Mouse (Mus musculus) macrophage (primary cell): Measurements from ENCODE around the gene Dock3. TPM values are rescaled to one million over a fixed set of nuclear protein-coding genes. Genes with fewer than 3 reads are reported as not detected.

Experiments used
- H3K27ac ChIP-seq: fragments of 350-480 bp; formaldehyde crosslinking; 2 replicates; pipeline ENCODE4 v1.9.0; 2021
- H3K36me3 ChIP-seq: fragments of 350-480 bp; formaldehyde crosslinking; 2 replicates; pipeline ENCODE4 v1.9.0; 2021; ENCODE audit errors: inconsistent target
- H3K4me3 ChIP-seq: fragments of 350-480 bp; formaldehyde crosslinking; 2 replicates; pipeline ENCODE4 v1.9.0; 2021; ENCODE audit errors: inconsistent target
- H3K79me2 ChIP-seq: fragments of 350-480 bp; formaldehyde crosslinking; 2 replicates; pipeline ENCODE4 v1.9.0; 2021; ENCODE audit errors: inconsistent target
- WGBS: methylation state at CpG from one replicate; pipeline ENCODE4 v1.1.7; 2026; ENCODE audit warnings: inconsistent platforms; ENCODE audit not compliant: missing documents; 5-methylcytosine and 5-hydroxymethylcytosine counted together
- polyA plus RNA-seq: library from polyadenylated mRNA; stranded (reverse); fragments of 250-400 nt; gene quantifications from 3 replicates; pipeline ENCODE4 v1.2.4, GENCODE M21; 2018; ENCODE audit warnings: inconsistent platforms

Gene Dock3
- polyA plus RNA-seq, 1 experiment from 2014 or later: 32.2 TPM

GRCm38 (mm10) chr9:107087531-107087930 lies 144.2 kb downstream of the Dock3 start:
- Histone ChIP-seq H3K36me3 (no peaks in the 10 kb centered on the region), H3K27ac (no peak overlapping the region), H3K4me3 (no peak overlapping the region), H3K79me2 (no peaks in the 10 kb centered on the region)
- no CpG with 5 or more reads among the region's 2 CpGs for WGBS

- Histone ChIP-seq H3K4me3 (no peak overlapping the region), H3K79me2 (no peaks in the 10 kb centered on the region), H3K36me3 (no peaks in the 10 kb centered on the region), H3K27ac (no peak overlapping the region)
- 100% methylated on average over 2 of the region's 2 CpGs for WGBS
Measured at GRCm38 (mm10) chr9:107037947-107038346, 193.8 kb downstream of the Dock3 start.

- Histone ChIP-seq H3K27ac (no peak overlapping the region), H3K79me2 (no peaks in the 10 kb centered on the region), H3K4me3 (no peak overlapping the region), H3K36me3 (no peaks in the 10 kb centered on the region)
- WGBS: 92% methylated on average over 2 of the region's 2 CpGs
Measured at GRCm38 (mm10) chr9:107027586-107027985, 204.1 kb downstream of the Dock3 start.

- H3K36me3 ChIP-seq: no peaks in the 10 kb centered on the region
- 95% methylated on average over 4 of the region's 4 CpGs for WGBS
- no peaks in the 10 kb centered on the region for H3K79me2 ChIP-seq
- H3K27ac ChIP-seq: no peak overlapping the region
- H3K4me3 ChIP-seq: no peak overlapping the region
Measured at GRCm38 (mm10) chr9:107009841-107010240, 221.9 kb downstream of the Dock3 start.

- H3K79me2 ChIP-seq: no peaks in the 10 kb centered on the region
- no peak overlapping the region for H3K27ac ChIP-seq
- no peak overlapping the region for H3K4me3 ChIP-seq
- 96% methylated on average over 2 of the region's 2 CpGs for WGBS
- no peaks in the 10 kb centered on the region for H3K36me3 ChIP-seq
Measured at GRCm38 (mm10) chr9:107003187-107003586, 228.5 kb downstream of the Dock3 start.

GRCm38 (mm10) chr9:106970742-106971141 lies 261.0 kb downstream of the Dock3 start:
- WGBS: 46% methylated on average over 2 of the region's 3 CpGs
- H3K4me3 ChIP-seq: no peak overlapping the region
- no peaks in the 10 kb centered on the region for H3K79me2 ChIP-seq
- no peaks in the 10 kb centered on the region for H3K36me3 ChIP-seq
- no peak overlapping the region for H3K27ac ChIP-seq

- H3K36me3 ChIP-seq: no peaks in the 10 kb centered on the region
- no peak overlapping the region for H3K4me3 ChIP-seq
- H3K27ac ChIP-seq: no peak overlapping the region
- WGBS: 63% methylated on average over 1 of the region's 1 CpGs
- no peaks in the 10 kb centered on the region for H3K79me2 ChIP-seq
Measured at GRCm38 (mm10) chr9:106958452-106958851, 273.3 kb downstream of the Dock3 start.

GRCm38 (mm10) chr9:106955486-106955885 lies 276.2 kb downstream of the Dock3 start:
- Histone ChIP-seq H3K79me2 (no peaks in the 10 kb centered on the region), H3K36me3 (no peaks in the 10 kb centered on the region), H3K4me3 (no peak overlapping the region), H3K27ac (no peak overlapping the region)

- Histone ChIP-seq H3K4me3 (no peak overlapping the region), H3K36me3 (no peaks in the 10 kb centered on the region), H3K27ac (no peak overlapping the region), H3K79me2 (no peaks in the 10 kb centered on the region)
- 100% methylated on average over 1 of the region's 1 CpGs for WGBS
Measured at GRCm38 (mm10) chr9:106934998-106935397, 296.7 kb downstream of the Dock3 start.

GRCm38 (mm10) chr9:106914878-106915277 lies 316.8 kb downstream of the Dock3 start:
- 90% methylated on average over 6 of the region's 6 CpGs for WGBS
- H3K4me3 ChIP-seq: no peak overlapping the region
- no peaks in the 10 kb centered on the region for H3K79me2 ChIP-seq
- no peaks in the 10 kb centered on the region for H3K36me3 ChIP-seq
- no peak overlapping the region for H3K27ac ChIP-seq

GRCm38 (mm10) chr9:106913759-106914158 lies 317.9 kb downstream of the Dock3 start:
- no peak overlapping the region for H3K27ac ChIP-seq
- H3K36me3 ChIP-seq: no peaks in the 10 kb centered on the region
- H3K79me2 ChIP-seq: no peaks in the 10 kb centered on the region
- H3K4me3 ChIP-seq: no peak overlapping the region
- WGBS: 32% methylated on average over 1 of the region's 1 CpGs

GRCm38 (mm10) chr9:106911624-106912023 lies 320.1 kb downstream of the Dock3 start:
- WGBS: 88% methylated on average over 1 of the region's 1 CpGs
- H3K4me3 ChIP-seq: no peak overlapping the region
- no peaks in the 10 kb centered on the region for H3K79me2 ChIP-seq

GRCm38 (mm10) chr9:106908715-106909114 lies 323.0 kb downstream of the Dock3 start:
- WGBS: 3% methylated on average over 5 of the region's 5 CpGs
- Histone ChIP-seq H3K79me2 (no peaks in the 10 kb centered on the region), H3K27ac (peak overlapping the region; percentile 72), H3K36me3 (no peaks in the 10 kb centered on the region), H3K4me3 (no peak overlapping the region)

More at GRCm38 (mm10) chr9:106911624-106912023, 320.1 kb downstream of the Dock3 start:
- Histone ChIP-seq H3K27ac (no peak overlapping the region), H3K36me3 (no peaks in the 10 kb centered on the region)

GRCm38 (mm10) chr9:106908174-106908573 lies 323.5 kb downstream of the Dock3 start:
- Histone ChIP-seq H3K4me3 (no peak overlapping the region), H3K79me2 (no peaks in the 10 kb centered on the region), H3K27ac (peak overlapping the region; percentile 72), H3K36me3 (no peaks in the 10 kb centered on the region)
- 94% methylated on average over 3 of the region's 3 CpGs for WGBS

- H3K36me3 ChIP-seq: no peaks in the 10 kb centered on the region
- 96% methylated on average over 8 of the region's 8 CpGs for WGBS
Measured at GRCm38 (mm10) chr9:106906597-106906996, 325.1 kb downstream of the Dock3 start.

GRCm38 (mm10) chr9:106903791-106904134 lies 327.9 kb downstream of the Dock3 start:
- Histone ChIP-seq H3K79me2 (no peaks in the 10 kb centered on the region), H3K36me3 (no peaks in the 10 kb centered on the region), H3K4me3 (no peak overlapping the region), H3K27ac (no peak overlapping the region)
- 9% methylated on average over 1 of the region's 1 CpGs for WGBS

More at GRCm38 (mm10) chr9:106906597-106906996, 325.1 kb downstream of the Dock3 start:
- Histone ChIP-seq H3K4me3 (no peak overlapping the region), H3K27ac (no peak overlapping the region), H3K79me2 (no peaks in the 10 kb centered on the region)
